Mouse (Mus musculus) brown adipose tissue, adult 24 weeks (tissue): ENCODE measurements around the gene 2310033P09Rik. TPM values are rescaled to one million over a fixed set of nuclear protein-coding genes. Genes with fewer than 3 reads are reported as not detected.

ENCODE experiments used
- H3K27ac ChIP-seq: fragments of 200-500 bp; replicated peaks from 2 replicates; pipeline ENCODE4 v1.5.1; 2012; ENCODE audit warnings: low read depth, mild to moderate bottlenecking, low read length
- H3K4me1 ChIP-seq: fragments of 200-500 bp; 2 replicates; pipeline ENCODE4 v1.6.1; 2012; ENCODE audit warnings: low read length, mixed read lengths; ENCODE audit not compliant: control insufficient read depth, insufficient read depth, insufficient read length
- H3K4me3 ChIP-seq: fragments of 200-500 bp; 2 replicates; pipeline ENCODE4 v1.5.1; 2012; ENCODE audit warnings: low read depth, mild to moderate bottlenecking, low read length, moderate library complexity; ENCODE audit not compliant: insufficient read depth
- polyA plus RNA-seq: library from polyadenylated mRNA; stranded (reverse); fragments of >200 nt; gene quantifications from 2 replicates; pipeline ENCODE4 v1.2.4, GENCODE M21; 2012; ENCODE audit not compliant: missing spikeins, insufficient read depth, insufficient read length

2310033P09Rik gene
- polyA plus RNA-seq, result 5.6 and 11.0 TPM in 2 replicates

DNA sequence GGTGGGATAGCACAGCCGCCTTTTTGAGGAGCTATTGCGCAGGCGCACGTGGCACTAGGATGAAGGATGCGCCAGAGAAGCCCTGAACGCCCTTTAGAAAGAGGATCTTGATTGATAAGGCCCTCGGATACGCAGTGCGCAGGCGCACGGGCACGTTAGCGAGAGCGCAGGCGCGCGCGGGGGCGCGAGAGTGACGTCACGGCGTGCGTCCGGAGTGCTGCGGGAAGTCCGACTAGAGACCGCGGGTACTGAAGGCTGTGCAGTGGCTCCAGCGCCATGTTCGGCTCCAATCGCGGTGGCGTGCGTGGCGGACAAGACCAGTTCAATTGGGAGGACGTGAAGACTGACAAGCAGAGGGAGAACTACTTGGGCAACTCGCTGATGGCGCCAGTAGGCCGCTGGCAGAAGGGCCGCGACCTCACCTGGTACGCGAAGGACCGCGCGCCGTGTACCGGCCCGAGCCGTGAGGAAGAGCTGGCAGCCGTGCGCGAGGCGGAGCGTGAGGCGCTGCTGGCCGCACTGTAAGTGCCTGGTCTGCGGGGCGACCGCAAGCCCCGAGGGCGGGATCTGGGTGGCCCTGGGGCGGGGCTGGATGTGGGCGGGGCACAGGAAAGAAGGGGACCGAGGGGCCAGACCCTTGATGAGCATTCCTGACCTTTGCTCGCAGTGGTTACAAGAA lies at the start of gene 2310033P09Rik:
2310033P09Rik (plus strand) TSS at position 169 of the 679 bp plus-strand sequence.
- H3K4me3 ChIP-seq, result peak within 1 kb of the TSS; percentile 77
- H3K4me1 ChIP-seq, result no peaks in the 10 kb centered on the region
- peak within 1 kb of the TSS; percentile 93 for H3K27ac ChIP-seq

DNA sequence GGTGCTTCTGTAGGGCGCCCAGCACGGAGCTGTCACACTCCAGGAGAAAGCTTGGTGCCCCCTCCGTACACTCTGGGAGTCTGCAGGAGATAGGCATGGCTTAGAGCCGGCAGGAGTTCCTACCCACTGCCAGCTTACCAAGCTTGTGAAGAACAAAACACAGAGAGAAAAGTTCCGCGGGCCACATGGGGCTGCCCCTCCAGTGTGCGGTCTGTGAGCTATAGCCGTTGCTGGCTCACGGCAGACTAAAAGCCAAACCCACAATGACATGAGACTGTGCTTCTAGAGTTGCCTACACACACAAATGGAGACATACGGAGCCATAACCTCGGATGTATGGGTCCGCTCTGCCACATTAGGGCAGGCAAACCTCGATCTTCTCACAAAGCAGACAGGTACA lies 49.0 kb upstream of the 2310033P09Rik start:
- H3K4me1 ChIP-seq, result peaks cover 7% of the 10 kb centered on the region
- H3K4me3 ChIP-seq, result no peak overlapping the region
- H3K27ac ChIP-seq, result no peak overlapping the region

DNA sequence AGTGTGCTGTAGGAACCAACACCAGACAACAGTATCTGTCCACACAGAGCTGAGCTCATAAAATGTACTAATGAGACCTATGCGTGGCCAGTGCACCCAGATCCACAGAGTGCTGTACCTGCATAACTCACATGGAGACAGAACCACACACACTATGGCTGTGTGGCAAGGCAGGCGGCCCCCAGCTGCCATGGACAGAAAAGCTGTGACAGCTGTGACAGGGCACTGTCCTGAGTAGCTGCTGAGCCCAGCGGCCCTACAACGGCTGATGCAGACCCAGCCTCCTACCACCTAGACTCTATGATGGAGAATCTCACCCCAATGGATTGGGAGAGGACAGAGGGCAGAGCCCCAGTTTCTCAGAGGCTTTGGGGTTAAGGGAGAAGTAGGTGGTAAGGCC lies 48.6 kb upstream of the 2310033P09Rik start:
- Histone ChIP-seq H3K4me3 (no peak overlapping the region), H3K4me1 (peaks cover 12% of the 10 kb centered on the region), H3K27ac (no peak overlapping the region)

DNA sequence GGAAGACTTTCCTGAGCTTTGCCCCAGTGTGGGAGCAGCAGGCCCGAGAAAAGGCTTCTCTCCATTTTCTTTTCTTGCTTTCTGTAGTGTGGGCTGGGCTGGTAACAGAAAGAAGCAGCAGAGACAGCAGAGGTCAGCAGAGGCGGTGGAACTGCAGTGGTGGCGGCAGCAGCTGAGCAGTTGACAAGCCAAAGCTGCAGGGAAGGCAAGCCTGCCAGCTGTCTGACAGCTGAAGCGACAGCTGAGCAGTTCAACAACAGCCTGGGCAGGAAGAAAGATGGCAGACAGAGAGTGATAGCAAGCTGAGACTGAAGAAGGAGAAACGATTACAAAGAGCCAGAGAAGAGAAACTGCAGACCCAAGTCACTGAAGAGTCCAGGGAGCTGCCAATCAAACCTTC lies 46.7 kb upstream of the 2310033P09Rik start:
- H3K27ac ChIP-seq, result no peak overlapping the region
- peaks cover 12% of the 10 kb centered on the region for H3K4me1 ChIP-seq
- no peak overlapping the region for H3K4me3 ChIP-seq

DNA sequence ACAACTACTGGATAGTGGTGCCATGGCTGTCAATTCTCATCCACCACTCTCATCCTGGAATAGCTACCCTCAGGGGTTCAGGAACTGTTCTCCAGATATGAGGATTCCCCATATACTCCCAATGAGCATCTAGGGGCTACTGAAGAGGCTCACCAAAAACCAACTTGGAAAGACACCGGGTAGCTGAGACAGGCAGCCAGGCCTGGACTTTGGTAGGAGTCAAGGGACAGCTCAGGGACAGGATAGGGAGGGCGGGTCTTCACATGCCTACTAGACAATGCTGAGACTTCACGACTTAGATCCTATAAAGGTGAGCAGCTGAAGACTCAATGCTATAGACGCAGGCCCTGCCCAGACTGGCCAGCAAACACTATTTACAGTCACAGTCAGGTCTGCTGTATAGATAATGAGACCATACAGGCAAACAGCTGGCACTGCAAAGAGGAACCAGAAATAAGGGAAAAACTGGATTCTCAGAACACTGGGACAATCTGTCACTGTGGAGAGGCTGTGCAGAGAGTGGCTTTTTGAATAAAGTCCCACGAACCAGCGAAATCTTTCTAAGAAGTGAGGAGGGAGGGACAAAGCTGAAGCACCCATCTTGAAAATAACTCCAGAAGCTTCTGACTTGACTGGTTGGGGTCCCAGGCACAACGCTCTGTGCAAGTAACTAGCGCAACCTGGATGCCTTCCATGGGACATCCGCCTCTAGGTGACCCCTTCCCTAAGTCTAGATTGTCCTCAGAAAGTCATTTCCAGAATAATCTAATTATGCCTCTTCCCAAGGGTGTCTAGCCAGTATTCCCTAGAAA lies 45.5 kb upstream of the 2310033P09Rik start:
- Histone ChIP-seq H3K27ac (peak overlapping the region; percentile 76), H3K4me3 (peak overlapping the region; percentile 53), H3K4me1 (peaks cover 12% of the 10 kb centered on the region)

DNA sequence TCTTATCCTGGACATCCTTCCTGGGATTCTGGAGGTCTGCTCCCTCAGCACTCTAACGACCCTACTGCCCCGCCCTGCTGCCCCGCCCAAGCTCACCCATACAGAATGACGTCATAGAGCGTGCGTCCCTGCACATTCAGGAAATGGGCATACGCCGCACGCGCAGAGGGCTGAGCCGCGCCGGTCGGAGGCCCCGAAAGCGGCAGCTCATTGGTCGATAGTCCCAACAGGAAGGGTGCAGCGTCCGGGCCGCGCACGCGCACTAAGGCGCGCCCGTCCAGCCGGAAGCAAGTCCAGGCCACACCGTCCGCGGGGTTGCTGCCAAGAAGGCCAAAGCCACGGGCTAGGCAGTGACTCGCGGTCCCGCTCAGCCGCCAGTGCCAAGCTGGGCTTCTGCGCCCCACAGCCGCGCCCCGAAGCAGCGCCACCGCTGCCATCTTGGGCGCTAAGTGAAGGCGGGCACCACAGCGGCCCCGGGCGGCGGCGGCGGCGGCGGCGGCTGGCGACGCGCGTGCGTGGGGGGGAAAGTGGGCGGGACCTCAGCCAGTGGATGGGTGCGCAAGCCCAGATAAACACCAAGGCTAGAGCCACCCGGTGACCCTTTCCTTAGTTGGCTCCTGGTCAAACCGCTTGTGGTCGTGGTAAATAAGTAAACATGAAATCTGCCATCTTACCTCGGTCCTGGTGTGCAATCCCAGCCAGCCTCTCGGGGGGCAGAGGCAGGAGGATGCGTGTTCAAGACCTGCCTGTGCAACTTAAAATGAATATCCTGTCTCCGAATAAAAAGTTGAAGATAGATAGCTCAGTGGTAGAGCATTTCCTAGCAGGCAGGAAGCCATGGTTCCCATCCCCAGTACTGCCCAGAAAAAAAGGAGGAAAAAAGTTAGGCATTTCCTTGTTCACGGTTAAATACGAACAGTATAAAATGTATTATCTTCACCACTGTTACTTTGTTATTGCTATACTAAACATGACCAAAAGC lies 44.6 kb upstream of the 2310033P09Rik start, which contains the start of gene Iba57:
Iba57 (minus strand) TSS at position 485 of the 982 bp plus-strand sequence.
- Histone ChIP-seq H3K4me3 (peak within 1 kb of the TSS; percentile 90), H3K27ac (peak within 1 kb of the TSS; percentile 100), H3K4me1 (peaks cover 12% of the 10 kb centered on the region)

DNA sequence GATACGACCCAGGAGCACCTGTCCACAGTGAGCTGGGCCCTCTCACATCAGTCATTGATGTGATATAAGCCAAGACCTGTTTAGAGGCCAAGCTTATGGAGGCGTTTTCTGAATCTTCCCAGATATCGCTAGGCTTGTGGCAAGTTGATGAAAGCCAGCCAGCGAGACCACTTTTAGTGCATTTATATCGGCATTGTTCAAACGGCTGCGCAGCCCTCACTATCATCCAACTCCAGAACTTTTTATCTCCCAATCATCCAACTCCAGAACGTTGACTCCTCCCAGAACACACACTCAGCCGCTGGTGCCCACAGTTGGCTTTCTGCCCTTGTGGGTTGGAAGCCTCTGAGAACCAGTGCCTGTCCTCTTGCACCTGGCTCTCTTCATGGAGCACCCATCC lies 43.7 kb upstream of the 2310033P09Rik start:
- Histone ChIP-seq H3K4me3 (peak overlapping the region; percentile 90; the same call in 1 of the 2 replicates), H3K27ac (peak overlapping the region; percentile 100), H3K4me1 (peaks cover 12% of the 10 kb centered on the region)

DNA sequence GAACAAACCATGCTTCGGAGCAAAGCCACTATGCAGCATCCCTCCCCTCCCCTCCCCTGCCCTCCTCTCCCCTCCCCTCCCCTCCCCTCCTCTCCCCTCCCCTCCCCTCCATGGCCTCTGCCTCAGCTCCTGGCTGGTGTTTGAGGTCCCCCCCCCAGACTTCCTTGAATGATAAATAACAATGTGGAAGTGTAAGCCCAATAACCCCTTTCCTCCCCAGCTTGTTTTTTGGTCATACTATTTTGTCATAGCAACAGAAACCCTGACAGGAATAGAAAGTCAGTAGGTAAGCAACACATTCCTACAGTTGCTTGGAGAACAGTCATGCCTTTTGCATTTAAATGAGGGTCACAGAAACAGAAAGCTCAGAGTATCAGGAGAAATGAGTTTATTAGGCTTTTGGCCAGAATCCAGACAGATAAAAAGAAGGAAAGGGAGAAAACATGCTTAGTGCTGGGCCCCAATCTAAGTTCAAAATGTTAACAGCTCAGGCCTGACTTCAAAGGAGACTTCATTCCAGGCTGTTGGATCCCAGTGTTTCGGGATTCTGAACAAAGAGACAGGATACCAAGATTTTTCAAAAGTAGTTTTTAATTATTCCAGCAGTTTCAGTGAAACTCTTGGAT lies 42.4 kb upstream of the 2310033P09Rik start:
- no peak overlapping the region for H3K27ac ChIP-seq
- peaks cover 12% of the 10 kb centered on the region for H3K4me1 ChIP-seq
- H3K4me3 ChIP-seq, result no peak overlapping the region

DNA sequence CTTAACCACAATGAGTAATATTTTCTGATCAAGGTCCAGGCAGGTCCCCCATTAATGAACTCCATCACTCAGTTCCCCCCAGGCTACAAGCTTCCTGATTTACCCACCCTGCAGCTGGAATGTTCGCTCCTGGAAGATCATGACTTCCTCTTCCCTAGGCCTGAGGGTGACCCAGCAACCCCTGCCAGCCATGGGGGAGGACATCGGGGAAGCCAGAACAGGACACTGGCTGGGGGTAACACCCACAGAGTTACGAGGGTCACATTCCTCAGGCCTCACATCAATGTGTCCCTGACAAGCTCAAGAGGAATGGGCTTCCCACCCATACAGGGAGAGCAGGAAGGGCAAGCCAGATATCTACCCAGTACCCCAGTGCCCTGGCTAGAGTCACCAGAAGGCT lies 38.3 kb upstream of the 2310033P09Rik start:
- Histone ChIP-seq H3K27ac (no peak overlapping the region), H3K4me1 (no peaks in the 10 kb centered on the region), H3K4me3 (no peak overlapping the region)

DNA sequence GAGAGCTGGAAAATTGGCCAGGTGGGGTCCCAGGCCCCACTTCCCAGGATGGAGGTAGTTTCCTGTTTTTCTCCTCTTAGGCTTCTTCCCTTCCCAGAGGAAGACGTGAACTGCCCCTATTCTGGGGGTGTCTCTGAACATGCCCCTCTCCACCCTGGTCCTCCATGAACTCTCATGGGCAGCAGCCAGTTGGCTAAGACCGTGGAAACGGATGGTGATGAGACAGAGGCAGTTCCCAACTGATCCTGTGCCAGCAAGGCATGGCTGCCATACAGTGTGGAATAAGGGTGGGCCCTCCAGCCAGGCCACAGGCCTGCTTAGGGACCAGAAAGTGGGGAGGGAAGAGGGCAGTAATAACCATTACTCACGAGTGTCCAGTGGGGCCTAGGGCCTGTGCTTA lies 37.6 kb upstream of the 2310033P09Rik start:
- Histone ChIP-seq H3K27ac (no peak overlapping the region), H3K4me3 (no peak overlapping the region), H3K4me1 (no peaks in the 10 kb centered on the region)

DNA sequence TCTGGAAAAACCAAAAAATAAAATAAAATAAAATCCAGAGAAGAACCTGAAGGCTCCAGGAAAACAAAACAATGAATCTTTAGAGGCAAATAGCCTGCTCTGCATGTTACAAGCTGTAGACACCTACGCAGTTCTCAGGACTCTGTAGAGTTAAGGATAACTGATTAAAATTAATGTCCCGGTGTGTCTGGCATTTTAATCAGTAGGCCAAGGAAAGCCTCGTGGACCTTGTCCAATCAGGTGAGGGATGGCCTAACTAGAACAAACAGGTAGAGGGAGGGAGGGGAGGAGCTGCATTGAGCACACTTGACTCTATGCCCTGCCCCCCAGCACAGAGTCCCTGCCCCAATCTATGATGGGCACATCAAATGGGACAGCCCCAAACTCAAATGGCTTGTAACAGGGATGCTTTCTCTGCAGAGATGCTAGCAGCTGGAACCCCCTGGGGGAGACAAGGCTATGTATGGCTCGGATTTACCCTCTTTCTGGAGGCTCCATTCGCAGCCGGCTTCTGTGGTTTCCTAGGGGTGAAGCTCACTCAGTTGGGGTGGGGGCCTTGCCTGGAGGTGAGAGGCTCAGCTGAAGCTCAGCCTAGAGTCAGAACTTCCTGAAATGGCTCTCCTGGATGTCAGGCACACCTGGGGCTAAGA lies 33.8 kb upstream of the 2310033P09Rik start:
- no peak overlapping the region for H3K4me3 ChIP-seq
- H3K4me1 ChIP-seq, result no peaks in the 10 kb centered on the region
- H3K27ac ChIP-seq, result no peak overlapping the region

DNA sequence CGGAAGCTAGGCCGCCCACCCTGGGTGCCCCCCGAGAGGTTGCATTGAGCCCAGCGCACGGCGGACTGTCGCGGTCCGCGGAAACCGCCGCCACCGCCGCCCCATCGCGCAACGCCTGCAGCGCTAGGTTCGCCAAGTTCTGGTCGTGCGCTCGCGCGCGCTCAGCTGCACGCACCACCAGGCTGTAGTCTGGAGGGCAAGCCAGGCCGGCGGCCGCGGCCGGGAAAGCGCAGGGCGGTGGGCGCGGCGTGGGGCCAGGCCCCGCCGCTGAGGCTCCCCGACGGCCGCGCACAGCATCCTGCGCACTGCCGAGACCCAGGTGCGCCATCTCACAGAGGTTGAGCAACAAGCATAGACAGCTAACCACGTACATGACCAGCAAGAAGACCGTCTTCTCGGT lies 31.6 kb upstream of the 2310033P09Rik start:
- no peak overlapping the region for H3K27ac ChIP-seq
- no peak overlapping the region for H3K4me3 ChIP-seq
- no peaks in the 10 kb centered on the region for H3K4me1 ChIP-seq

DNA sequence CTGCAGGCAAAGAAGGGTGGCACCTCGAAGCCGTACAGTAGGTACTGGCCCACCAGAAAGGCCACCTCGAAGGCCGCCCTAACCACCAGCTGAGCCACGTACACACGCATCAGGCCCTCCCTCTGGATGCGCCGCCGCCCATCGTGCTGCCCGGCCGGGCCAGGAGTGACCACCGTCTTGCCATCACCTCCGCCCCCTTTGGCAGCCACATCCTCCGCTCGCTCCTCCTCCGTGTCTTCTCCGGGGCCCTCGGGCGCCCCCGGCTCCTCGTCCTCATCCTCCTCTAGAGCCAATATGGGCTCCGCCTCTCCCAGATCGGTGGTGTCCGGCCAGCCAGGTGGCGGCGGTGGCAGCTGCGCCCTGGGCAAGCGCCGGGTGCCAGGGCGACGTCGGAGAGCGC lies 31.2 kb upstream of the 2310033P09Rik start:
- H3K4me1 ChIP-seq, result no peaks in the 10 kb centered on the region
- no peak overlapping the region for H3K27ac ChIP-seq
- H3K4me3 ChIP-seq, result no peak overlapping the region

DNA sequence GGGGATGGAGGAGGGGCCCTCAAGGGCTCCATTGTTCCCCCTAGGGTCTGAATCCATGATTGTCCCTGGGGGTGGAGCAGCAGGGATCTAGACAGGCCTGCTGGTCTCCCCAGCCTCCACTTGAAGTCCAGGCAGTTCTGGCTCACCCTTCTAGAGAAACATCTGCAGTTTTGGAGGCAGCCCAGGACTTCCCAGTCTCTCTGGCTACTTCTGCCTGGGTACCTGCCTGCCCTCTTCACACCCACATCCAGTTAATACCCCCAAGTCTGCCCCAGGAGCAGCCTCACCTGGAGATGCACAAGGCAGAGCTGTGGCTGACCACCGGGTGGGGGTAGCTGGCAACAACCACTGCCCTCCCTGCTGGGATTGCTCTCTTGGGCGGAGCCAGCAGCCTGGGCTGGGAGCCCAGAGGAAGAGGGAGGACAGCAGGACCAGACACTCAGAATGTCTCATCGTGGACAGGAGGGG lies 25.2 kb upstream of the 2310033P09Rik start, which contains the start of gene Gjc2:
Gjc2 (minus strand) TSS at position 350 of the 468 bp plus-strand sequence.
- H3K27ac ChIP-seq, result no peak within 1 kb of the TSS
- H3K4me3 ChIP-seq, result no peak within 1 kb of the TSS

More for the DNA sequence above, 25.2 kb upstream of the 2310033P09Rik start, which contains the start of gene Gjc2:
- H3K4me1 ChIP-seq, result no peaks in the 10 kb centered on the region; the same call in 1 of the 2 replicates
